Mouse (Mus musculus): ENCODE results near the gene Guca2b. TPM values are rescaled to one million over a fixed set of nuclear protein-coding genes. Genes with fewer than 3 reads are reported as not detected.
A peak's percentile ranks its signal among the peaks of the same experiment; 100 is the strongest.

Gene Guca2b
- 0.62 TPM in 1 of 2 replicates, not detected in the other for polyA plus RNA-seq (2015; fragmentation: Nextera tagmentation; extraction: Ambion mirVana)

- H3K9me3 ChIP-seq (ENCODE audit: control insufficient read depth, low read length) = no peaks in the 10 kb centered on the region
- 75% methylated on average over 4 of the region's 4 CpGs for WGBS
- ATAC-seq (ENCODE audit: low read depth) = no peak
Observed at GRCm38 (mm10) chr4:119658731-119659130, at the start of gene Guca2b. Guca2b (minus strand) TSS chr4:119658954.

DNA sequence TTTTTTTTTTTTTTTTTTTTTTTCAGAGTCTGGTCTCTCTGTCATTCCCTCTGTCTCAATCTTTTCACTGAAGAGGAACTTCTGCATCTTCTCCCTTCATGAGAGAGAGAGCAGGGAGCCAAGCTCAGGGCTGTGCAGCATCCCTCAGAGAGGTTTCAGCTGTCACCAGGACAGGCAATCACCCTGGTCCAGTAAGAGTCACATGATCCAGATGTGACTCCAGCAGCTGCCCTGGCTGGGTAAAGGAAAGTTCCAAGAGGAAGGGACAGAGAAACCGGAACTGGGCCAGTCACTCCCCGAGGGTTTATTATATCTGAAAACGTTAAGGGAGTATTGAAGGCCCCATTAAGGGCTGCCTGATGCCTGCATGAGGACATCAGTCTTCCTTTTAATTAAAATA lies 49.0 kb upstream of the Guca2b start:
- Histone ChIP-seq H3K27ac (ENCODE audit: low read length) (no peak overlapping the region), H3K9ac (ENCODE audit: low read length) (no peak overlapping the region), H3K4me2 (ENCODE audit: low read depth, low read length) (no peak overlapping the region), H3K4me1 (replicated peaks; ENCODE audit: control insufficient read depth, insufficient read depth, low read length) (peaks cover 6% of the 10 kb centered on the region; the same call in 1 of the 2 replicates), H3K4me3 (ENCODE audit: low read length) (no peak overlapping the region), H3K27me3 (ENCODE audit: control insufficient read depth, insufficient read depth, low read depth, low read length) (no peaks in the 10 kb centered on the region), H3K36me3 (ENCODE audit: control insufficient read depth, insufficient read depth, low read length) (no peaks in the 10 kb centered on the region), H3K9me3 (ENCODE audit: control insufficient read depth, low read length) (no peaks in the 10 kb centered on the region)
- 47% methylated on average over 3 of the region's 3 CpGs for WGBS
- no peak for ATAC-seq (ENCODE audit: low read depth)

More at GRCm38 (mm10) chr4:119658731-119659130, at the start of gene Guca2b:
- H3K4me1 ChIP-seq (replicated peaks; ENCODE audit: control insufficient read depth, insufficient read depth, low read length) = no peaks in the 10 kb centered on the region
- no peaks in the 10 kb centered on the region for H3K27me3 ChIP-seq (ENCODE audit: control insufficient read depth, insufficient read depth, low read depth, low read length)
- H3K27ac ChIP-seq (ENCODE audit: low read length) = no peak within 1 kb of the TSS
- no peak within 1 kb of the TSS for H3K4me3 ChIP-seq (ENCODE audit: low read length)
- no peak within 1 kb of the TSS for H3K4me2 ChIP-seq (ENCODE audit: low read depth, low read length)
- no peaks in the 10 kb centered on the region for H3K36me3 ChIP-seq (ENCODE audit: control insufficient read depth, insufficient read depth, low read length)
- no peak within 1 kb of the TSS for H3K9ac ChIP-seq (ENCODE audit: low read length)

DNA sequence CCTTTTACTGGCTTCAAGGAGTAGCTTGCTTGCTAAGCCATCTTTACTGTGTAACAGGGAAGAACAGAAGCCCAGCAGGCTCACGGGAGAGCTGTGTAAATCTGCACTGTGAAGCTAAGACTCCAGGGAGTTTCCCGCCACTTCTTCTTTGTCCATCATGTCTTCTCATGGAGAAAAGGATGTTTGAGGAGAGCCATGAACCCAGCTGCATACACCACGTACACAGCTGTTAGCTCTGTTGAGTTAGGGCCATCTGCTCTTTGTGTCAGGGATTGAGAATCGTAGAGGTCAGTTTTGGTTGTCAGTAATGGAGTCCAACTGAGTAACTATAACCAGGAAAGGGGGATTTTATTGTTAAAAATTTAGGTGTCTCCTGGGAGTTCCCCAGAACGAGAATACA lies 48.6 kb upstream of the Guca2b start:
- WGBS = 65% methylated on average over 5 of the region's 5 CpGs
- H3K4me2 ChIP-seq (ENCODE audit: low read depth, low read length) = no peak overlapping the region

DNA sequence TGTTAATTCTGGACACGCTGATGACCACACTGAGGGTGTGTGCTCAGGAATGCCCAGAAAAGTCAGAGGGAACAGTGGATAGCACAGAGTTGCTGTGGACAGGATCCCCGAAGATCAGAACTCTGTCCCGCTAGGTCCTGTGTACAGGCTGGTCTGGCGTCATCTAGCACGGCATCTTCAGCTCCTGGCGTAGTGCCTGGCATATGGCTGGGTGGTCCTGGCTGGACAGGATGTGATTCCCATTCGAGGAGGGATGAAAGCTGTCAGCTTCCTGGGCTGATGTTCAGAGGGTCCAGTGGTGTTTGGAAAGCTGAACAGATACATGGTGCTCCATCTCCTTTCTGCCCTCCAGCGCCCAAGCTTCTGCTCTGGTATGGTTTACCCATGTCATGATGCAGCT lies 45.2 kb upstream of the Guca2b start:
- no peaks in the 10 kb centered on the region for H3K9me3 ChIP-seq (ENCODE audit: control insufficient read depth, low read length)
- no peak overlapping the region for H3K27ac ChIP-seq (ENCODE audit: low read length)
- no peak overlapping the region for H3K4me3 ChIP-seq (ENCODE audit: low read length)
- H3K9ac ChIP-seq (ENCODE audit: low read length) = no peak overlapping the region
- peaks cover 15% of the 10 kb centered on the region; the same call in 1 of the 2 replicates for H3K4me1 ChIP-seq (replicated peaks; ENCODE audit: control insufficient read depth, insufficient read depth, low read length)
- H3K36me3 ChIP-seq (ENCODE audit: control insufficient read depth, insufficient read depth, low read length) = no peaks in the 10 kb centered on the region
- H3K27me3 ChIP-seq (ENCODE audit: control insufficient read depth, insufficient read depth, low read depth, low read length) = no peaks in the 10 kb centered on the region
- ATAC-seq (ENCODE audit: low read depth) = peak; percentile 75
- 55% methylated on average over 8 of the region's 8 CpGs for WGBS
- no peak overlapping the region for H3K4me2 ChIP-seq (ENCODE audit: low read depth, low read length)

More for the DNA sequence above, 48.6 kb upstream of the Guca2b start:
- no peak overlapping the region for H3K9ac ChIP-seq (ENCODE audit: low read length)
- H3K27me3 ChIP-seq (ENCODE audit: control insufficient read depth, insufficient read depth, low read depth, low read length) = no peaks in the 10 kb centered on the region
- no peaks in the 10 kb centered on the region for H3K36me3 ChIP-seq (ENCODE audit: control insufficient read depth, insufficient read depth, low read length)
- H3K4me3 ChIP-seq (ENCODE audit: low read length) = no peak overlapping the region
- no peak overlapping the region for H3K27ac ChIP-seq (ENCODE audit: low read length)
- no peaks in the 10 kb centered on the region for H3K9me3 ChIP-seq (ENCODE audit: control insufficient read depth, low read length)
- ATAC-seq (ENCODE audit: low read depth) = no peak
- H3K4me1 ChIP-seq (replicated peaks; ENCODE audit: control insufficient read depth, insufficient read depth, low read length) = peaks cover 7% of the 10 kb centered on the region; the same call in 1 of the 2 replicates

DNA sequence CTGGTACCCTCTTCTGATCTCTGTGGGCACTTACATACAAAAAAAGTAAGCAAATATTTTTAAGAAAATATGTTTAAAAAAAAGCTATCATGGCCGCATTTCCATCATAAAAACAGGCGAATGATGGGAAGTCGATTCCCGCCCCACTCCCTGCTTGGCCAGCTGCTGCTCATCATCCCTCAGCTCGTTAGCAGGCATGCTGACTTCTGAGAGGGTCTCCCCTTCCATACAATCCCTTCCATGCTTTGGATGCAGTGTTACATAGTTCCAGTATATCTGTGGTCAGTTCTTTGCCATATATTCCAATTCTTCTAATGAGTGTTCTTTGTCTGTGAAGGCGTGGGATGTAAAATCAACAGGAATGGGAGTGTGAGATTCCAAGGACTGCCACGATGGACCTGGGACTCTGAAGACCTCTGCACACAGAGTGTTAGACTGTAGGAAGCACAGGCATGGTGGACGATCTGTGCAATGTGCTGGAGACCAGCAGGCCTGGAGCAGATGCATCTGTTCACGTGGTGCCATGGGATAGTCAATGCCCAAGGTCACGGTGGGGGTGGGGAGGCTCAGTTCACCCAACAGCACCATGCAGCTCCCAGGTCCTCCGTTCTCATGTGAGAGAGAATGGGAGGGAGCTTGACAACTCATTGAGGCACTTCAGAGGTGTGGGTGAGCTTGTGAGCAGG lies 42.7 kb upstream of the Guca2b start:
- no peak overlapping the region for H3K4me3 ChIP-seq (ENCODE audit: low read length)
- H3K9me3 ChIP-seq (ENCODE audit: control insufficient read depth, low read length) = no peaks in the 10 kb centered on the region
- H3K27ac ChIP-seq (ENCODE audit: low read length) = peak overlapping the region; percentile 84
- WGBS = 56% methylated on average over 11 of the region's 11 CpGs
- H3K9ac ChIP-seq (ENCODE audit: low read length) = no peak overlapping the region
- ATAC-seq (ENCODE audit: low read depth) = peak; percentile 88
- no peak overlapping the region for H3K4me2 ChIP-seq (ENCODE audit: low read depth, low read length)
- no peaks in the 10 kb centered on the region for H3K27me3 ChIP-seq (ENCODE audit: control insufficient read depth, insufficient read depth, low read depth, low read length)
- H3K36me3 ChIP-seq (ENCODE audit: control insufficient read depth, insufficient read depth, low read length) = no peaks in the 10 kb centered on the region
- peaks cover 15% of the 10 kb centered on the region; the same call in 1 of the 2 replicates for H3K4me1 ChIP-seq (replicated peaks; ENCODE audit: control insufficient read depth, insufficient read depth, low read length)

GRCm38 (mm10) chr4:119698339-119698738 lies 39.6 kb upstream of the Guca2b start:
- no peak for ATAC-seq (ENCODE audit: low read depth)
- no peaks in the 10 kb centered on the region for H3K9me3 ChIP-seq (ENCODE audit: control insufficient read depth, low read length)
- WGBS = 53% methylated on average over 2 of the region's 2 CpGs

DNA sequence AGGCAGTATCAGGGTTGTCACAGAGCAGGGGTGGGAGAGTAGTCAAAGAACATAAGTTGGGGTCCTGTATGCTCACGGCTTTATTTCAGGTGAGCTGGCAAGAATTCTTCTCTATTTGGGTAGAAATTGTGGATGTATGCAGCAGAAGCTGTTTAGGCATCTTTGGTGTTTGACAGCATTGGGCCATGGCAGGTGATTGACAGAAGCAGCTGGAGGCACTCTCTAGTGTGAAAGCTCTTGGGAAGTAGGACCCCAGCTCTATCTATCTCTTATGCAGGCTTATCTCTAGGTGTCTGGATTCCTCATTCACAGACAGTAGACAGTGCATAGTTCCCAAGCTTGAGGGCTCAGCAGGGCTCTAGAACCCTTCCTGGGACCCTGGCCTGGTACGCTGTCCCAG lies 27.0 kb upstream of the Guca2b start:
- Histone ChIP-seq H3K27me3 (ENCODE audit: control insufficient read depth, insufficient read depth, low read depth, low read length) (no peaks in the 10 kb centered on the region), H3K4me3 (ENCODE audit: low read length) (no peak overlapping the region), H3K27ac (ENCODE audit: low read length) (no peak overlapping the region), H3K4me1 (replicated peaks; ENCODE audit: control insufficient read depth, insufficient read depth, low read length) (no peaks in the 10 kb centered on the region), H3K9me3 (ENCODE audit: control insufficient read depth, low read length) (no peaks in the 10 kb centered on the region), H3K9ac (ENCODE audit: low read length) (no peak overlapping the region), H3K4me2 (ENCODE audit: low read depth, low read length) (no peak overlapping the region), H3K36me3 (ENCODE audit: control insufficient read depth, insufficient read depth, low read length) (no peaks in the 10 kb centered on the region)
- ATAC-seq (ENCODE audit: low read depth) = no peak
- WGBS = 81% methylated on average over 2 of the region's 2 CpGs

More at GRCm38 (mm10) chr4:119698339-119698738, 39.6 kb upstream of the Guca2b start:
- H3K36me3 ChIP-seq (ENCODE audit: control insufficient read depth, insufficient read depth, low read length) = no peaks in the 10 kb centered on the region
- no peak overlapping the region for H3K27ac ChIP-seq (ENCODE audit: low read length)
- no peaks in the 10 kb centered on the region for H3K27me3 ChIP-seq (ENCODE audit: control insufficient read depth, insufficient read depth, low read depth, low read length)
- peaks cover 9% of the 10 kb centered on the region; the same call in 1 of the 2 replicates for H3K4me1 ChIP-seq (replicated peaks; ENCODE audit: control insufficient read depth, insufficient read depth, low read length)
- H3K4me3 ChIP-seq (ENCODE audit: low read length) = no peak overlapping the region
- no peak overlapping the region for H3K9ac ChIP-seq (ENCODE audit: low read length)
- no peak overlapping the region for H3K4me2 ChIP-seq (ENCODE audit: low read depth, low read length)

DNA sequence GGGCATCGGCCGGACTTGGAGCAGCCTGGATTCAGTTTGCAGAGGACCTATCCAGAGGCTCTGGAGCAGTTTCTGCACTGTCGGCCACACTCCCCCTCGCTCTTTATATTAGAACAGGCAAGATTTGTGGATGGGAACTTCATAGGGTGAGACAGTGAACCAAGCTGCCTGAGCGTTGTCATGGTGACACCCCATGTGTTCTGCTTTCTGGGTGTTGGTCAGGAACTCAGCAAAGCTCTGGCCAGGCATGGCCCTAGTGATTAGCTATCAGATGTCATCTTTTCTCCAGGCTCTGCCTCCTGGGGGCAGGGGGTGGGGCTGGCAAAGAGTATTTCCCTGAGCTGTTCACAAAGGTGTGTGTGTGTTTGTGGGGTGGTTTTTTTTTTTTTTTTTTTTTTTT lies 23.8 kb upstream of the Guca2b start:
- Histone ChIP-seq H3K9ac (ENCODE audit: low read length) (no peak overlapping the region), H3K4me3 (ENCODE audit: low read length) (no peak overlapping the region), H3K36me3 (ENCODE audit: control insufficient read depth, insufficient read depth, low read length) (no peaks in the 10 kb centered on the region), H3K4me2 (ENCODE audit: low read depth, low read length) (no peak overlapping the region), H3K27me3 (ENCODE audit: control insufficient read depth, insufficient read depth, low read depth, low read length) (no peaks in the 10 kb centered on the region), H3K9me3 (ENCODE audit: control insufficient read depth, low read length) (no peaks in the 10 kb centered on the region), H3K27ac (ENCODE audit: low read length) (no peak overlapping the region), H3K4me1 (replicated peaks; ENCODE audit: control insufficient read depth, insufficient read depth, low read length) (no peaks in the 10 kb centered on the region)
- ATAC-seq (ENCODE audit: low read depth) = no peak
- WGBS = 52% methylated on average over 5 of the region's 5 CpGs

GRCm38 (mm10) chr4:119672685-119673084 lies 13.9 kb upstream of the Guca2b start:
- Histone ChIP-seq H3K9me3 (ENCODE audit: control insufficient read depth, low read length) (no peaks in the 10 kb centered on the region), H3K9ac (ENCODE audit: low read length) (no peak overlapping the region), H3K27ac (ENCODE audit: low read length) (no peak overlapping the region), H3K4me3 (ENCODE audit: low read length) (no peak overlapping the region), H3K36me3 (ENCODE audit: control insufficient read depth, insufficient read depth, low read length) (no peaks in the 10 kb centered on the region), H3K4me1 (replicated peaks; ENCODE audit: control insufficient read depth, insufficient read depth, low read length) (0 out of 2 replicates have a peak, but pooled peaks cover 3% of the 10 kb centered on the region), H3K27me3 (ENCODE audit: control insufficient read depth, insufficient read depth, low read depth, low read length) (no peaks in the 10 kb centered on the region), H3K4me2 (ENCODE audit: low read depth, low read length) (no peak overlapping the region)
- ATAC-seq (ENCODE audit: low read depth) = no peak
- 26% methylated on average over 5 of the region's 5 CpGs for WGBS
